Mouse (Mus musculus) yolk sac, embryonic 10.5 days (tissue): Measurements from ENCODE around the gene Itsn1.

Source experiments
- DNase-seq: peaks from one replicate; pipeline ENCODE4 v3.0.0-alpha.2; 2017; ENCODE audit warnings: low spot score

The Itsn1 gene

GRCm38 (mm10) chr16:91730446-91730845 lies 1.4 kb downstream of the Itsn1 start:
- no peak for DNase-seq

DNA sequence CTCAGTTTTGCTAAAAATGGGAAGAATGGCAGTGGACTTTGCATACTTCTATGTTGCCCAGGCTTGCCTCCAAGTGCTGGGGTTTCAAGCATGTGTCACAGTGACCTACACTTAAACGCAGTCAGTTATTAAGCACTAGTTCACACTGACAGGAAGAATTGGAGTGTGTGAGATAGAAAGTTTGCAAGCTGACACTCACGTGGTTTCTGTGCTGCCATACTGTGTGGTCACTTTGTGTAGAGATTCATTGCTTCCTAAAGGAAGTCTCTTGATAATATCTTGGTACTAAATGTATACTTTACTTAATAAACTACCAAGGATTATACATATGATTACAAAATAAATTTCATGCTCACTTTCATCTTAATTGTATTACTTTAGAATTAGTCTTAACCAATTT lies 3.7 kb downstream of the Itsn1 start:
- DNase-seq, result no peak

- no peak for DNase-seq
Observed at GRCm38 (mm10) chr16:91734771-91735170, 5.7 kb downstream of the Itsn1 start.

GRCm38 (mm10) chr16:91736046-91736816 lies 7.2 kb downstream of the Itsn1 start:
- peak; percentile 42 for DNase-seq

- DNase-seq, result no peak
Observed at GRCm38 (mm10) chr16:91738505-91738904, 9.4 kb downstream of the Itsn1 start.

- DNase-seq, result no peak
Observed at GRCm38 (mm10) chr16:91740184-91740917, 11.3 kb downstream of the Itsn1 start.

- no peak for DNase-seq
Observed at GRCm38 (mm10) chr16:91740918-91741255, 11.8 kb downstream of the Itsn1 start.

GRCm38 (mm10) chr16:91743055-91743454 lies 14.0 kb downstream of the Itsn1 start:
- no peak for DNase-seq

GRCm38 (mm10) chr16:91746101-91746950 lies 17.2 kb downstream of the Itsn1 start:
- DNase-seq, result no peak

- DNase-seq, result no peak
Observed at GRCm38 (mm10) chr16:91747567-91747966, 18.5 kb downstream of the Itsn1 start.

DNA sequence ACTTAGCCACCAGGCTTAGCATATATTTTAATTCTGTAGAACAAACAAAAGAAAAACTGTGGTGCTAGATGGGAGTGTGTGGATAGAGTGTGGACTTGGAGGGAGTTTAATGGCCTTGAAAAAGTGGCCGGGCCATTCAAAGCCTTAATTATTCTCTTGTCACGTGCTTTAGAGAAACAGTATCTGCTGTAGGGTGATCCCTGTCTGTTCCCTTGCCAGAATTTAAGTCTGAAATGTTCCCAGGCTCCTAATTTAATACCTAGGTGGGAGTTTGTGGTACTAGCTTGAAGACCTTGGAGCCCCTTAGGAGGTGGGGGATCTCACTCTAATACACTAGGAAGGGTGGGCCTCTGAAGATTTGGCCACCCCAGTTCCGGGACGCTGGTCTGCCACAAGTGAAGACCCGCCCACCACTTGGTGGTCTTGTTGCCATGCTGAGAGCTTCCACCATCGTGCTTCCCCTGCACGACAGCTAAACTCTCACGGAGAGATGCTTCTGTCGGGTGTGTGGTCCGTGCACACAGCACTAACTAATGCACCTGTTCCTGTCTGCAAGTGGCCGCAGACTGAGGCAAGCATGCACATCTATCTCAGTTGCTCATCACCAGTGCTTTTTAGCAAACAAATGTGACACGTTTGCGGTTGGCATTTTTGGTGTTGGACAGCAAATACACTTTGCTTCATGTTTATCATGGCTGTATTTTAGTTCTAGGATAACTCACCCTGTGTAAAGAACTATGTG lies 22.7 kb downstream of the Itsn1 start:
- DNase-seq, result no peak

GRCm38 (mm10) chr16:91753611-91754010 lies 24.5 kb downstream of the Itsn1 start:
- no peak for DNase-seq

GRCm38 (mm10) chr16:91754957-91755356 lies 25.9 kb downstream of the Itsn1 start:
- DNase-seq, result no peak

DNA sequence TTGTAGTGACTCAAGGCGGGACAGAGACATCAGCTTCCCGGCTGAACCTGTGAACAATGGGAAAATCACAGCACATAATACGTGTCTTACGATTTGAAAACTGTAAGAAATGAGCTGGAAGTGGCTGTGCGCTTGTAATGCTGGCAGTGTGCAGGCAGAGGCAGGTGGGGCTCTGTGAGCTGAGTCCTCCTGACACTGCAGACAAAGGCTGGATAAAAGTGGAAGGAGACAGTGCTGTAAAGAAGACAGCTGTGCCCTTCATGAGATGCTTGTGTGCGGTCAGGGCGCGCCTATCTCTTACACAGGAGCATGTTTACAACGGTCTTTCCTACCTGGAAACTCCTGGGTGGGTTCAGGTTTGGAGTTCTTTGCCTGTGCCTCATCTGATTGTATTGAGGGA lies 32.1 kb downstream of the Itsn1 start:
- no peak for DNase-seq

DNA sequence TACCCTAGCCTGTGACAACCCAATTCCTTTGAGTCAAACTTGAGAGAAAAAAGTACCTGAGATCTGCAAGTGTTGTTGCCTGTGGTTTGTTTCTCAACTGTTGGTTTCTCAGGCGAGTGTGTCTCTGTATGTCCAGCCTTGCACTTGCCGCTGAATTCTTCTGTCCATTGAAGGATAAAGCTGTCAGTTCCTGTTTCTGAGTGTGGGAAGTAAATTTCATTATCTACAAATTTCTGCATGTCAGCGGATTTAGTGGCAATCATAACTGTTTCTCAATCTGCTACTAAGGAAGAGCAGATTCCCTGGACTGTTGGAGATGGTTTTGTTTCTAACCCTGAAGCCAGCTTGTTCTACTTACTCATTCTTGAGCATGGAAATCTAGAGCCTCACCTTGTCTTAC lies 32.7 kb downstream of the Itsn1 start:
- no peak for DNase-seq

DNA sequence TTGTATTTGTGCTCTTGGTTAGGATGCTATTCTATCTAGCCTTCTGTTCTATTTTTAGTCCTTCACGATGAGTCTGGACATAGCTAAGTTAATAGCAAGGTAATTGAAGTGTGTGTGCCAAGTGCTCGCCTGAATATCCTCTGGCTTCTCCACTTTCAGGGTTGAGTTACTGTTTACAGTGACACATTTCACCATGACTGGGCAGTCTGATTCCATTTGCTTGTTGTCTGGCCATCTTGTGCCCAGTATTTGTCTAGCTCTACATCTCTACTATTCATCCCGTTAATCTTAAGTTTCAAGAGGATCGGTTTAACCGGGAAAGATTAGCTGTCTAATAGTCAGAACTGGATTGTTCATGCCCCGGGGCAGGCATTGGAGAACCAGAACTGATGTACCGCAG lies 33.4 kb downstream of the Itsn1 start:
- DNase-seq, result no peak

GRCm38 (mm10) chr16:91763975-91764374 lies 34.9 kb downstream of the Itsn1 start:
- DNase-seq, result no peak

DNA sequence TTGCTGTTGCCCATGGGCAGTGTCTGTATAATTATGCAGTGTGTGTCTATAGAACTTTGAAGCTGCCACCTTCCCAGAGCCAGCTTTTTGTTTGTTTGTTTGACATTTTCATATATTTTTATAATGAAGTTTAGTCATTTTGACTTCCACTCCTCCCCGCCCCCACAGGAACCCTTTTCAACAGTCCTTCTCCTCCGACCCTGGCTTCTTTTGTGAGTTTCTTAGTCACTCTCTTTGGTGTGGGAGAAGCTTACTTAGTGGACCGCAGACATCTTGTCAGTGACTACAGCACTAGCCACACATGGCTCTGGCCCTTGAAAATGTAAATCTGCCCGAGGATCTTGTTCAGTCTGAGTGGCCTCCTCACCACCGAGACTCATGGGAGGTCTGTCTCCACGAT lies 35.3 kb downstream of the Itsn1 start:
- DNase-seq, result no peak

- DNase-seq, result no peak
Observed at GRCm38 (mm10) chr16:91765121-91765815, 36.2 kb downstream of the Itsn1 start.

- no peak for DNase-seq
Observed at GRCm38 (mm10) chr16:91765816-91766210, 36.7 kb downstream of the Itsn1 start.

GRCm38 (mm10) chr16:91767165-91767701 lies 38.2 kb downstream of the Itsn1 start:
- DNase-seq, result no peak
